Mouse (Mus musculus): ENCODE data around the gene Btbd9.

DNA sequence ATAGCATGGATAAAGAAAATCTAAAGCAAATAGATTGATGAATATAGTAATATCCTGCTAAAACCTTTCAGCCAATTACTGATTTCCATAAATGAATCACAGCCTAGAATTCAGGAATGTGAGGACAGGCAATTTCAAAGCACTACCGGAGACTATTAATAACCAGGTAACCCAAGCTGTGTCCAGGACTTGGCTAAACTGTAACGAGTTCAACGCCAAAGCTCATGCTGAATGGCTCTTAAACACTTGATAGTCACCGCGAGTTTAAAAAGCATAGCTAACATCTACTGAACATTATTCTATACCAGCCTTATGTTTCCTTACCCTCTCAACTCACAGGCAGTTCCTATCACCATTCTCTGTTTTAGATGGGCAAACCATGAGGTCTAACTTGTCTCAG is 221.9 kb downstream of the Btbd9 start:
- TF ChIP-seq EP300 (IDR thresholded peaks at IDR 0.05; ENCODE audit: low read depth) (no peak), CTCF (IDR thresholded peaks at IDR 0.05; ENCODE audit: low read depth) (no peak)

Data from heart, postnatal 0 days (tissue).